Mouse (Mus musculus): ENCODE data around the gene Hspbap1. TPM values are rescaled to one million over a fixed set of nuclear protein-coding genes. Genes with fewer than 3 reads are reported as not detected.

Gene Hspbap1
- total and polyA plus RNA-seq, 3 experiments, result 7.2 to 9.6 TPM; not detected in 1

DNA sequence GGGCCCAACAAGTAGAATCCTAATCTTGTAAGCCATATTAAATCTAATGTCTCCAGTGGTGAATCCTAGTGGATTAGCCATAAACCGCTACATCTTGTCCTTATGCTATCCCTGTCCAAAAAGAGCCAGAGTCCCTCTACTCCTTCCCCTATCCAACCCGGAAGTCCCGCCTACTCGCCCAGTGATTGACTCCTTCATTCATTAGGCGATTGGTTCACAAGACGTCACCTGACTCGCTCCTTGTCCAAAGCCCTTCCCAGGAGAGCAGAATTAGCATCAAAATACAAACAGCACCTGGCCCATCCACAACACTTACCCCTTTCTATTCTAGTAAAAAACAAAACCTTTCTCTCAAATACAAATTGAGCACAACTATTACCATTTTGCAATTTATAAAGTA lies 59.8 kb downstream of the Hspbap1 start:
- H3K9ac ChIP-seq (ENCODE audit: control insufficient read depth, low read depth, low read length, poor library complexity, severe bottlenecking), result no peak overlapping the region
- no peaks in the 10 kb centered on the region for H3K4me1 ChIP-seq (ENCODE audit: control insufficient read depth in 1 of 2, insufficient read depth in 2 of 2, low read length in 2 of 2)
- H3K27ac ChIP-seq (ENCODE audit: control insufficient read depth, low read depth, low read length), result no peak overlapping the region
- DNase-seq (ENCODE audit: low read depth, low spot score), result no peak
- no peak overlapping the region for H3K4me3 ChIP-seq (ENCODE audit: control insufficient read depth in 1 of 2, insufficient read depth in 1 of 2, low read depth in 2 of 2, low read length in 2 of 2)
- no peaks in the 10 kb centered on the region for H3K79me2 ChIP-seq (ENCODE audit: control insufficient read depth, insufficient read depth, low read length, poor library complexity)
- no peaks in the 10 kb centered on the region for H3K36me3 ChIP-seq (ENCODE audit: control insufficient read depth in 1 of 2, insufficient read depth in 2 of 2, low read length in 2 of 2)
- TF ChIP-seq ZMIZ1 (IDR thresholded peaks at IDR 0.05; ENCODE audit: low read depth, low read length) (no peak), SMC3 (IDR thresholded peaks at IDR 0.05; ENCODE audit: low read depth, low read length) (no peak), USF1 (IDR thresholded peaks at IDR 0.05; ENCODE audit: low read depth, low read length) (peak; percentile 28; the same call in 1 of the 2 replicates)
- H3K9me3 ChIP-seq (replicated peaks; ENCODE audit: insufficient read depth, low read length), result no peaks in the 10 kb centered on the region
- no peaks in the 10 kb centered on the region for H3K27me3 ChIP-seq (ENCODE audit: control insufficient read depth in 1 of 2, insufficient read depth in 2 of 2, low read length in 2 of 2)

DNA sequence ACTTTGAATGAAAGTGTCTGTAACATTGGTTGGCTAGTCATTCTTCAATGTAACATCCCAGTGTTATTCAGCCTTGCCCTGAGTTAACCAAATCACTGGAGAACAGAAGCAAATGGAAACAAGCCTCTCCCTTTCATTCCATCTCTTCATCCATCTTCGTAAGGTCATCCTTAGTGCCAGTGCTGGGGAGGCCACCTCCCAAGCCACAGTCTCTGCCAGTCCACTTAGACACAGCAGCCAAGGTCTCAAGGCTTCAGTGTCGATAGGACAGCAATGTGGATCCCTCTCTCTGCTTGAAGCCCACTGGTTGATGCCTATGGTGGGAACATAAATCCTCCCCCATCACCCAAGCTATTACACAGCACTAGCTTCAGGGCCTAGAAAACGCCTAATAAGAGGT lies 62.8 kb downstream of the Hspbap1 start:
- Histone ChIP-seq H3K27ac (ENCODE audit: control insufficient read depth, low read depth, low read length) (no peak overlapping the region), H3K36me3 (ENCODE audit: control insufficient read depth in 1 of 2, insufficient read depth in 2 of 2, low read length in 2 of 2) (no peaks in the 10 kb centered on the region), H3K27me3 (ENCODE audit: control insufficient read depth in 1 of 2, insufficient read depth in 2 of 2, low read length in 2 of 2) (no peaks in the 10 kb centered on the region), H3K9ac (ENCODE audit: control insufficient read depth, low read depth, low read length, poor library complexity, severe bottlenecking) (no peak overlapping the region), H3K4me1 (ENCODE audit: control insufficient read depth in 1 of 2, insufficient read depth in 2 of 2, low read length in 2 of 2) (no peaks in the 10 kb centered on the region), H3K79me2 (ENCODE audit: control insufficient read depth, insufficient read depth, low read length, poor library complexity) (no peaks in the 10 kb centered on the region), H3K4me3 (ENCODE audit: control insufficient read depth in 1 of 2, insufficient read depth in 1 of 2, low read depth in 2 of 2, low read length in 2 of 2) (no peak overlapping the region), H3K9me3 (replicated peaks; ENCODE audit: insufficient read depth, low read length) (no peaks in the 10 kb centered on the region)
- TF ChIP-seq NRF1 (IDR thresholded peaks at IDR 0.05; ENCODE audit: insufficient read depth, low read depth, low read length, poor library complexity, severe bottlenecking) (no peak), ZC3H11A (IDR thresholded peaks at IDR 0.05; ENCODE audit: low read depth, low read length) (no peak), RAD21 (IDR thresholded peaks at IDR 0.05; ENCODE audit: low read depth, low read length) (no peak), BHLHE40 (IDR thresholded peaks at IDR 0.05; ENCODE audit: borderline replicate concordance, low read depth, low read length) (no peak)
- DNase-seq (ENCODE audit: low read depth, low spot score), result no peak

DNA sequence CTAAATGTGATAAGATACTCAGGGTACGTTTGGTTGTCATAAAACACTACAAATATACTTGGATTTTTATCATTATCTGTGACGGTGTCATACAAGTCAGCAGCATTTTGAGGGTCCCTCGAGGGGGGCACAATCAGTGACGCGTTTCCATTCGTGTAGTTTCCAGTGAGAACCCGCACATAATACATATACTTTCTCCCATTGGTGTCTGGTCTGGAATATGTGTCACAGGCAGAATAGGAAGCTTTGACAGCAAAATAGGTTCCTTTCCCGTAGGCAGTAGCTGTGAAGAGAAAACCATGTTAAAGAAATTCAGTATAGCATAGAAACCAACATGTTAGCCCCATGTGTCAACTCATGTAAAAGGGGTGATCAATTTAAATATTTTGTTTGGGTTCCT lies 64.5 kb downstream of the Hspbap1 start:
- Histone ChIP-seq H3K27me3 (ENCODE audit: control insufficient read depth in 1 of 2, insufficient read depth in 2 of 2, low read length in 2 of 2) (no peaks in the 10 kb centered on the region), H3K9ac (ENCODE audit: control insufficient read depth, low read depth, low read length, poor library complexity, severe bottlenecking) (no peak overlapping the region), H3K4me3 (ENCODE audit: control insufficient read depth in 1 of 2, insufficient read depth in 1 of 2, low read depth in 2 of 2, low read length in 2 of 2) (no peak overlapping the region), H3K4me1 (ENCODE audit: control insufficient read depth in 1 of 2, insufficient read depth in 2 of 2, low read length in 2 of 2) (no peaks in the 10 kb centered on the region), H3K79me2 (ENCODE audit: control insufficient read depth, insufficient read depth, low read length, poor library complexity) (no peaks in the 10 kb centered on the region), H3K27ac (ENCODE audit: control insufficient read depth, low read depth, low read length) (no peak overlapping the region), H3K36me3 (ENCODE audit: control insufficient read depth in 1 of 2, insufficient read depth in 2 of 2, low read length in 2 of 2) (no peaks in the 10 kb centered on the region), H3K9me3 (replicated peaks; ENCODE audit: insufficient read depth, low read length) (no peaks in the 10 kb centered on the region)
- DNase-seq (ENCODE audit: low read depth, low spot score), result no peak
- TF ChIP-seq MAZ (IDR thresholded peaks at IDR 0.05; ENCODE audit: low read depth, low read length) (no peak), USF1 (IDR thresholded peaks at IDR 0.05; ENCODE audit: low read depth, low read length) (no peak), SIN3A (IDR thresholded peaks at IDR 0.05; ENCODE audit: low read length) (no peak), ZNF384 (IDR thresholded peaks at IDR 0.05; ENCODE audit: low read depth, low read length) (no peak), GABPA (IDR thresholded peaks at IDR 0.05; ENCODE audit: low read depth, low read length) (no peak), ZKSCAN1 (IDR thresholded peaks at IDR 0.05; ENCODE audit: low read depth, low read length) (no peak), ZC3H11A (IDR thresholded peaks at IDR 0.05; ENCODE audit: low read depth, low read length) (no peak), TAL1 (IDR thresholded peaks at IDR 0.05; ENCODE audit: low read length) (no peak), MYC (IDR thresholded peaks at IDR 0.05; ENCODE audit: low read depth, low read length) (no peak), USF2 (IDR thresholded peaks at IDR 0.05; ENCODE audit: borderline replicate concordance in 1 of 2, insufficient read depth in 1 of 2, low read depth in 1 of 2, low read length in 2 of 2) (no peak), HCFC1 (IDR thresholded peaks at IDR 0.05; ENCODE audit: low read depth, low read length) (no peak), MAFK (IDR thresholded peaks at IDR 0.05; ENCODE audit: borderline replicate concordance, low read depth, low read length) (no peak), EP300 (IDR thresholded peaks at IDR 0.05; ENCODE audit: low read depth in 1 of 2, low read length in 2 of 2) (no peak), POLR2AphosphoS2 (IDR thresholded peaks at IDR 0.05; ENCODE audit: low read length) (no peak), ELF1 (IDR thresholded peaks at IDR 0.05; ENCODE audit: low read depth, low read length) (no peak), MXI1 (IDR thresholded peaks at IDR 0.05; ENCODE audit: low read depth, low read length) (no peak), CTCF (IDR thresholded peaks at IDR 0.05 in 2 of 3, conservative IDR thresholded peaks at IDR 0.05 in 1 of 3; ENCODE audit: control insufficient read depth in 1 of 3, insufficient read depth in 1 of 3, low read depth in 2 of 3, low read length in 3 of 3, poor library complexity in 1 of 3, severe bottlenecking in 1 of 3) (no peak), RCOR1 (IDR thresholded peaks at IDR 0.05; ENCODE audit: low read depth, low read length) (no peak), UBTF (IDR thresholded peaks at IDR 0.05; ENCODE audit: borderline replicate concordance, insufficient read depth, low read depth, low read length) (no peak), SMC3 (IDR thresholded peaks at IDR 0.05; ENCODE audit: low read depth, low read length) (no peak)

Data from MEL (cell line).